Mouse (Mus musculus) spleen, adult 18-20 months (tissue): ENCODE measurements at regions not wholly inside any gene's neighbourhood (a gene's known extent, or its start where the extent isn't known, plus 50 kb on each side); places are given as distances from the start of the nearest gene placed in this dataset.
A peak's percentile ranks its signal among the peaks of the same experiment; 100 is the strongest.
"Not testable (repeated sequence)": the region's sequence is repeated elsewhere in the genome, so short reads cannot be mapped to it uniquely, and the experiment has no call there.

Experiments
- DNase-seq, 2 experiments: peaks; one replicate each; pipeline ENCODE4 v3.0.0; 2022; ENCODE audit warnings: mixed read lengths in 2 of 2

DNA sequence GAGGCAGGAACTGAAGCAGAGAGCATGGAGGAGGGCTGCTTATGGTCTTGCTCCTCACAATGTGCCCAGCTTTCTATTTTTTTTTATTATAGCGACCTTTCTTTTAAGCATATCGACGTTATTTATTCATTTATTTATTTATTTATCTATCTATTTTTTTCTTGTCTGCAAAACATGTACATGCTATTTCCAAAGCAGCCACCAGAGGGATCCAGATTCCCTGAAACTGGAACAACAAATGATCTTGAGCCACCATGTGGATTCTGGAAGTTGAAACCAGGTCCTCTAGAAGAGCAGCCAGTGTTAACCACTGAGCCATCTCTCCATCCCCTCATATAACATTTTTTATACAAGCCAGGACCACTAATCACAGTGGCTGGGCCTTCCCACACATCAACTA is 338.1 kb downstream of the Gm21863 start:
- not testable (repeated sequence) for DNase-seq

DNA sequence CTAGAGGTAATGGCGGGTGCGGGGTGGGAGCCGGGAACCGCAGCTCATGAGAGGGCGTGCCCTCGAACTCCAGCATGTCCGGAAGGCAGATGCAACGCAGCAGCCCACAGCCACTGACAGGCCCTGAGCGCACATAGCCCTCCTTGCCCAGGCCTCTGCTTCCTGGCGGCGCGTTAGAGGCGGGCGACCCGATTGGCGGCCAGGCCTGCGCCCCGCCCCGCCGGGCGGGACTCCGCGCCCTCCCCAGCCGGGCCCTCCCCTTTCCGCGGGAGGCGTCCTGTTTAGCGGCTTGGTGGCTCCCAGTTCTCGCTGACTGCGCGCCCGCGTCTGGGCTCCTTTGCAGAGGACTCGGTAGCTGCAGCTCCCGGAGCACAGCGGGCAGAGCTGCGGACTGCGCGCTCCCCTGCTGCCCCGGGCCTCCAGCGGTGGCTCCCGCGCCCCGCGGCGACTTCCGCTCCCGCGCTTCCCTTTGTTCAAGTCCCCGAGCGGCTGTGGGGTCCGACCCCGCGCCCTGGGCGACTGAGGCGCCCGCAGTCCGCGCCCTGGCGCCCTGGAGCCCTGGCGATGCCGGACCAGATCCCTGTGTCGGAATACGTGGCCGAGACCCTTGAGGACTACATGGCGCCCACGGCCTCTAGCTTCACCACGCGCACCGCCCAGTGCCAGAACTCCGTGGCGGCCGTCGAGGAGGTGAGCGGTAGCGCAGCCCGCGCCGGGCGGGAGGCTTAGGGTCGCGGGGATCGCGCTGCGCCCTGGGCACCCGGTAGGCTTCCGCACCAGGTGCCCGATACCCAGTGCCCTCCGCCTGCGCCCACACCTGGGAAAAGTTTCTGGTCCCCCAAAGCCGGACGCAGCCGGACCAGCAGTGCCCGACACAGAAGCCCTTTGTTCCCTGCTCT is 357.9 kb downstream of the Gm21863 start:
- DNase-seq = peak in 1 of 2 experiments; percentile 5
